Mouse (Mus musculus) hematopoietic stem cell, adult 5-6 weeks (primary cell): ENCODE measurements around the gene Hpca. TPM values are rescaled to one million over a fixed set of nuclear protein-coding genes. Genes with fewer than 3 reads are reported as not detected.
A peak's percentile ranks its signal among the peaks of the same experiment; 100 is the strongest.

Experiments
- ATAC-seq, 2 experiments: fragments of 125-278 bp in 1 of 2; replicated peaks in 1 of 2; 2 replicates each; pipeline ENCODE4 v1.8.0; 2016 to 2017; ENCODE audit warnings: inconsistent platforms in 2 of 2, mild to moderate bottlenecking in 2 of 2, moderate number of reproducible peaks in 2 of 2, low read depth in 1 of 2, moderate TSS enrichment in 1 of 2; ENCODE audit not compliant: low FRiP score in 2 of 2, poor library complexity in 2 of 2, severe bottlenecking in 2 of 2, insufficient read depth in 1 of 2, low TSS enrichment in 1 of 2
- total RNA-seq: library from RNA; stranded (forward); fragments of 172-1452, 232-1000 nt; gene quantifications from 2 replicates; pipeline ENCODE4 v1.2.3, GENCODE M21; 2017

The Hpca gene
- total RNA-seq, 1 experiment from 2014 or later, result not detected

GRCm38 (mm10) chr4:129082379-129083115 is 39.3 kb downstream of the Hpca start:
- peak; percentile 83 to 86 for ATAC-seq

GRCm38 (mm10) chr4:129081939-129082338 is 39.9 kb downstream of the Hpca start:
- no peak for ATAC-seq

GRCm38 (mm10) chr4:129081512-129081911 is 40.3 kb downstream of the Hpca start:
- peak in 1 of 2 experiments; percentile 21; a peak in 1 of 4 replicates for ATAC-seq

GRCm38 (mm10) chr4:129081041-129081440 is 40.8 kb downstream of the Hpca start:
- ATAC-seq, result no peak

GRCm38 (mm10) chr4:129079126-129079525 is 42.7 kb downstream of the Hpca start:
- ATAC-seq, result no peak

- ATAC-seq, result no peak
These were observed 53.0 kb downstream of the Hpca start for GRCm38 (mm10) chr4:129068848-129069247.

- peak in 1 of 2 experiments; percentile 32; a peak in 1 of 4 replicates for ATAC-seq
These were observed 54.0 kb downstream of the Hpca start for GRCm38 (mm10) chr4:129067638-129068415.

GRCm38 (mm10) chr4:129065688-129066236 is 56.1 kb downstream of the Hpca start:
- ATAC-seq, result no peak; a peak in 2 of 4 replicates

GRCm38 (mm10) chr4:129062281-129063075 is 59.4 kb downstream of the Hpca start:
- no peak for ATAC-seq

Other genes with a start within 250 kb of the Hpca start
- 1.2 and 1.4 TPM in 2 replicates for gene Trim62, start 238.5 kb downstream of the Hpca start, total RNA-seq
- 2.8 and 16.9 TPM in 2 replicates for gene Azin2, start 159.6 kb downstream of the Hpca start, total RNA-seq
- gene Ak2, start 130.1 kb downstream of the Hpca start, total RNA-seq, result 129 and 145 TPM in 2 replicates
- gene Rnf19b, start 63.8 kb downstream of the Hpca start, total RNA-seq, result 59.5 and 74.9 TPM in 2 replicates
- gene Tmem54, start 16.5 kb downstream of the Hpca start, total RNA-seq, result not detected in 2 replicates
- 0.25 TPM in 1 of 2 replicates, not detected in the other for gene Fndc5, start 15.0 kb upstream of the Hpca start, total RNA-seq
- 31.1 and 36.7 TPM in 2 replicates for gene S100pbp, start 67.7 kb upstream of the Hpca start, total RNA-seq
- gene Yars, start 67.7 kb upstream of the Hpca start, total RNA-seq, result 50.7 and 55.0 TPM in 2 replicates
- 2.7 and 3.8 TPM in 2 replicates for gene C77080, start 139.4 kb upstream of the Hpca start, total RNA-seq
- gene Sync, start 165.6 kb upstream of the Hpca start, total RNA-seq, result 0.05 TPM in 1 of 2 replicates, not detected in the other
- gene Rbbp4, start 213.3 kb upstream of the Hpca start, total RNA-seq, result 118 and 128 TPM in 2 replicates
- gene Zbtb8os, start 213.7 kb upstream of the Hpca start, total RNA-seq, result 89.1 and 106 TPM in 2 replicates